Mouse (Mus musculus) ES-E14 (cell line): ENCODE data around the gene Mypn. TPM values are rescaled to one million over a fixed set of nuclear protein-coding genes. Genes with fewer than 3 reads are reported as not detected.

Source experiments
- DNase-seq: peaks from one replicate; pipeline ENCODE4 v3.0.0-alpha.2; 2013; ENCODE audit warnings: low read depth, low spot score
- H3K27ac ChIP-seq: 2 replicates; pipeline ENCODE4 v1.5.1; 2012; ENCODE audit warnings: low read depth, mild to moderate bottlenecking, low read length, moderate library complexity, mixed read lengths; ENCODE audit not compliant: poor library complexity, insufficient read depth, severe bottlenecking
- H3K36me3 ChIP-seq: 2 replicates; pipeline ENCODE4 v1.6.1; 2012; ENCODE audit warnings: mild to moderate bottlenecking, low read length, moderate library complexity, mixed read lengths; ENCODE audit not compliant: control insufficient read depth, poor library complexity, insufficient read depth, severe bottlenecking
- H3K4me1 ChIP-seq, 2 experiments: fragments of 150-350 bp in 1 of 2; sonication (generic) in 1 of 2; 2 replicates each; pipeline ENCODE4 v1.6.1; 2012; ENCODE audit warnings: low read length in 2 of 2, mild to moderate bottlenecking in 1 of 2, mixed read lengths in 1 of 2; ENCODE audit not compliant: control insufficient read depth in 2 of 2, insufficient read depth in 2 of 2, poor library complexity in 1 of 2
- H3K4me3 ChIP-seq, 2 experiments: fragments of 150-350 bp in 1 of 2; sonication (generic) in 1 of 2; 2 replicates each; pipeline ENCODE4 v1.5.1; 2012; ENCODE audit warnings: low read length in 2 of 2, low read depth in 1 of 2, mild to moderate bottlenecking in 1 of 2, mixed read lengths in 1 of 2; ENCODE audit not compliant: insufficient read depth in 1 of 2, poor library complexity in 1 of 2, severe bottlenecking in 1 of 2
- H3K9ac ChIP-seq: 2 replicates; pipeline ENCODE4 v1.6.1; 2012; ENCODE audit warnings: low read depth, mild to moderate bottlenecking, low read length, mixed read lengths; ENCODE audit not compliant: poor library complexity, insufficient read depth, severe bottlenecking
- H3K9me3 ChIP-seq: fragments of 150-350 bp; sonication (generic); 2 replicates; pipeline ENCODE4 v1.6.1; 2012; ENCODE audit warnings: low read depth, mild to moderate bottlenecking, low read length; ENCODE audit not compliant: control insufficient read depth, insufficient read depth
- CHD2 ChIP-seq: IDR thresholded peaks from 2 replicates; pipeline ENCODE4 v1.6.1; 2014; ENCODE audit warnings: mild to moderate bottlenecking, low read depth, low read length, inconsistent platforms
- HCFC1 ChIP-seq: IDR thresholded peaks from 2 replicates; pipeline ENCODE4 v1.6.1; 2012; ENCODE audit warnings: low read length, inconsistent platforms, borderline replicate concordance; ENCODE audit not compliant: insufficient read depth
- MAFK ChIP-seq: IDR thresholded peaks from 2 replicates; pipeline ENCODE4 v1.6.1; 2014; ENCODE audit warnings: mild to moderate bottlenecking, low read depth, low read length, inconsistent platforms; ENCODE audit not compliant: insufficient read depth
- ZC3H11A ChIP-seq: IDR thresholded peaks from 2 replicates; pipeline ENCODE4 v1.6.1; 2012; ENCODE audit warnings: low read depth, mild to moderate bottlenecking, inconsistent platforms, low read length, borderline replicate concordance
- ZNF384 ChIP-seq: IDR thresholded peaks from 2 replicates; pipeline ENCODE4 v1.6.1; 2012; ENCODE audit warnings: low read depth, low read length, inconsistent platforms
- in situ Hi-C, 2 experiments: fragments of 600-800 bp; cut with MboI; formaldehyde crosslinking; loops; one replicate each; pipeline ENCODE4 v1.15.1; 2025; ENCODE audit warnings: low sequenced_read_pairs in 2 of 2, inconsistent platforms in 1 of 2; ENCODE audit not compliant: unreplicated experiment in 2 of 2
- total RNA-seq: library from RNA; depleted of rRNA; stranded (reverse); fragments of 300-350 nt; gene quantifications from 2 replicates; pipeline ENCODE4 v1.2.3, GENCODE M21; 2012

The Mypn gene
- total RNA-seq, 1 experiment = 1.1 TPM

- H3K9me3 ChIP-seq = no peaks in the 10 kb centered on the region
- H3K4me3 ChIP-seq = no peak overlapping the region
- peaks cover 4 to 6% of the 10 kb centered on the region in 2 experiments; a peak in 3 of 4 replicates for H3K4me1 ChIP-seq
- TF ChIP-seq ZC3H11A = no peak
- TF ChIP-seq MAFK = no peak
- TF ChIP-seq ZNF384 = no peak
- no peak for TF ChIP-seq CHD2
- no peak for TF ChIP-seq HCFC1
- in situ Hi-C loops = no loop called here
- DNase-seq = no peak
- H3K27ac ChIP-seq = no peak overlapping the region
- no peaks in the 10 kb centered on the region for H3K36me3 ChIP-seq
- H3K9ac ChIP-seq = no peak overlapping the region
Measured at GRCm38 (mm10) chr10:63092616-63093550, 110.9 kb downstream of the Mypn start.

GRCm38 (mm10) chr10:63091915-63092314, 111.8 kb downstream of the Mypn start:
- Histone ChIP-seq H3K36me3 (no peaks in the 10 kb centered on the region), H3K9ac (no peak overlapping the region), H3K27ac (no peak overlapping the region), H3K9me3 (no peaks in the 10 kb centered on the region), H3K4me3 (no peak overlapping the region), H3K4me1 (peaks cover 4 to 6% of the 10 kb centered on the region in 2 experiments; a peak in 3 of 4 replicates)
- DNase-seq = no peak
- in situ Hi-C loops = no loop called here
- TF ChIP-seq CHD2 = no peak
- TF ChIP-seq ZNF384 = no peak

GRCm38 (mm10) chr10:63089758-63090571, 113.8 kb downstream of the Mypn start:
- Histone ChIP-seq H3K9ac (no peak overlapping the region), H3K4me3 (peak overlapping the region in 1 of 2 experiments; percentile 26; a peak in 2 of 4 replicates), H3K9me3 (no peaks in the 10 kb centered on the region), H3K4me1 (peaks cover 4 to 6% of the 10 kb centered on the region in 2 experiments; a peak in 3 of 4 replicates), H3K27ac (no peak overlapping the region), H3K36me3 (no peaks in the 10 kb centered on the region)
- DNase-seq = no peak
- in situ Hi-C loops = no loop called here
- TF ChIP-seq MAFK (no peak), CHD2 (no peak), HCFC1 (no peak), ZNF384 (no peak), ZC3H11A (no peak)

GRCm38 (mm10) chr10:63089103-63089757, 114.5 kb downstream of the Mypn start:
- DNase-seq = peak; percentile 59
- H3K9me3 ChIP-seq = no peaks in the 10 kb centered on the region
- peaks cover 4 to 6% of the 10 kb centered on the region in 2 experiments; a peak in 3 of 4 replicates for H3K4me1 ChIP-seq
- H3K4me3 ChIP-seq = peak overlapping the region in 1 of 2 experiments; percentile 26; a peak in 2 of 4 replicates
- H3K9ac ChIP-seq = no peak overlapping the region
- TF ChIP-seq ZC3H11A (no peak), ZNF384 (no peak), CHD2 (no peak), MAFK (no peak), HCFC1 (no peak)
- no peaks in the 10 kb centered on the region for H3K36me3 ChIP-seq
- H3K27ac ChIP-seq = no peak overlapping the region
- in situ Hi-C loops = no loop called here
